Mouse (Mus musculus): Measurements from ENCODE around the gene Rabgap1. TPM values are rescaled to one million over a fixed set of nuclear protein-coding genes. Genes with fewer than 3 reads are reported as not detected.

Gene Rabgap1
- total and polyA plus RNA-seq, 3 experiments: 10.5 to 49.8 (median 12.9) TPM

GRCm38 (mm10) chr2:37451667-37452375, 8.7 kb downstream of the Rabgap1 start:
- TF ChIP-seq TAL1 (IDR thresholded peaks at IDR 0.05; ENCODE audit: low read length) (no peak), POLR2A (IDR thresholded peaks at IDR 0.05; ENCODE audit: control insufficient read depth in 1 of 2, insufficient read depth in 1 of 2, low read depth in 1 of 2, low read length in 2 of 2, poor library complexity in 1 of 2) (peak; percentile 88 to 96), NRF1 (IDR thresholded peaks at IDR 0.05; ENCODE audit: insufficient read depth, low read depth, low read length, poor library complexity, severe bottlenecking) (peak; percentile 76), ZC3H11A (IDR thresholded peaks at IDR 0.05; ENCODE audit: low read depth, low read length) (no peak), NELFE (IDR thresholded peaks at IDR 0.05; ENCODE audit: low read depth, low read length) (peak; percentile 74), USF1 (IDR thresholded peaks at IDR 0.05; ENCODE audit: low read depth, low read length) (peak; percentile 93), EP300 (IDR thresholded peaks at IDR 0.05; ENCODE audit: low read depth in 1 of 2, low read length in 2 of 2) (no peak), HCFC1 (IDR thresholded peaks at IDR 0.05; ENCODE audit: low read depth, low read length) (peak; percentile 79), ZMIZ1 (IDR thresholded peaks at IDR 0.05; ENCODE audit: low read depth, low read length) (peak; percentile 82), SIN3A (IDR thresholded peaks at IDR 0.05; ENCODE audit: low read length) (0 out of 2 replicates have a peak, but pooled peaks have one; percentile 39), GABPA (IDR thresholded peaks at IDR 0.05; ENCODE audit: low read depth, low read length) (no peak), MXI1 (IDR thresholded peaks at IDR 0.05; ENCODE audit: low read depth, low read length) (no peak; the same call in none of the 2 replicates), POLR2AphosphoS2 (IDR thresholded peaks at IDR 0.05; ENCODE audit: low read length) (peak; percentile 62), ELF1 (IDR thresholded peaks at IDR 0.05; ENCODE audit: low read depth, low read length) (peak; percentile 68), USF2 (IDR thresholded peaks at IDR 0.05; ENCODE audit: borderline replicate concordance in 1 of 2, insufficient read depth in 1 of 2, low read depth in 1 of 2, low read length in 2 of 2) (0 out of 4 replicates have a peak, but pooled peaks of 1 of the 2 experiments have one; percentile 38), POLR2AphosphoS5 (IDR thresholded peaks at IDR 0.05; ENCODE audit: borderline replicate concordance, low read depth, low read length) (no peak), CHD1 (IDR thresholded peaks at IDR 0.05; ENCODE audit: low read depth, low read length) (no peak), BHLHE40 (IDR thresholded peaks at IDR 0.05; ENCODE audit: borderline replicate concordance, low read depth, low read length) (peak; percentile 97), TBP (IDR thresholded peaks at IDR 0.05; ENCODE audit: low read depth, low read length) (no peak)
- Histone ChIP-seq H3K4me1 (ENCODE audit: control insufficient read depth in 1 of 2, insufficient read depth in 2 of 2, low read length in 2 of 2) (peaks cover 0 to 5% of the 10 kb centered on the region in 2 experiments; a peak in 2 of 4 replicates), H3K27me3 (ENCODE audit: control insufficient read depth in 1 of 2, insufficient read depth in 2 of 2, low read length in 2 of 2) (no peaks in the 10 kb centered on the region), H3K79me2 (ENCODE audit: control insufficient read depth, insufficient read depth, low read length, poor library complexity) (peaks cover 18% of the 10 kb centered on the region), H3K27ac (ENCODE audit: control insufficient read depth, low read depth, low read length) (peak overlapping the region; percentile 61), H3K36me3 (ENCODE audit: control insufficient read depth in 1 of 2, insufficient read depth in 2 of 2, low read length in 2 of 2) (peaks cover 0 to 17% of the 10 kb centered on the region in 2 experiments; a peak in 2 of 4 replicates), H3K9me3 (replicated peaks; ENCODE audit: insufficient read depth, low read length) (no peaks in the 10 kb centered on the region), H3K4me3 (ENCODE audit: control insufficient read depth in 1 of 2, insufficient read depth in 1 of 2, low read depth in 2 of 2, low read length in 2 of 2) (peak overlapping the region; percentile 94 to 96), H3K9ac (ENCODE audit: control insufficient read depth, low read depth, low read length, poor library complexity, severe bottlenecking) (peak overlapping the region; percentile 90)
- DNase-seq (ENCODE audit: low read depth, low spot score): peak; percentile 96

Data from MEL (cell line).